Mouse (Mus musculus) heart, adult 2 months (tissue): ENCODE results near the gene Pgghg.

Experiments used
- CTCF ChIP-seq: fragments of 200-600 bp; IDR thresholded peaks from 2 replicates; pipeline ENCODE4 v1.8.1; 2022; ENCODE audit warnings: antibody characterized with exemption, mild to moderate bottlenecking, moderate library complexity
- EP300 ChIP-seq: fragments of 200-500 bp; IDR thresholded peaks from 2 replicates; pipeline ENCODE4 v1.6.1; 2011; ENCODE audit warnings: low read depth, low read length, control low read depth; ENCODE audit not compliant: insufficient read depth
- POLR2A ChIP-seq: fragments of 200-500 bp; IDR thresholded peaks from 2 replicates; pipeline ENCODE4 v1.6.1; 2011; ENCODE audit warnings: mild to moderate bottlenecking, low read depth, low read length, control low read depth; ENCODE audit not compliant: insufficient read depth

- TF ChIP-seq CTCF = no peak
- no peak for TF ChIP-seq POLR2A
- no peak for TF ChIP-seq EP300
These were observed 46.3 kb downstream of the Pgghg start for GRCm38 (mm10) chr7:140987182-140988138.
